Mouse (Mus musculus): ENCODE results near the gene Ralb. TPM values are rescaled to one million over a fixed set of nuclear protein-coding genes. Genes with fewer than 3 reads are reported as not detected.

The Ralb gene
- polyA plus RNA-seq, 1 experiment, result 66.1 TPM

DNA sequence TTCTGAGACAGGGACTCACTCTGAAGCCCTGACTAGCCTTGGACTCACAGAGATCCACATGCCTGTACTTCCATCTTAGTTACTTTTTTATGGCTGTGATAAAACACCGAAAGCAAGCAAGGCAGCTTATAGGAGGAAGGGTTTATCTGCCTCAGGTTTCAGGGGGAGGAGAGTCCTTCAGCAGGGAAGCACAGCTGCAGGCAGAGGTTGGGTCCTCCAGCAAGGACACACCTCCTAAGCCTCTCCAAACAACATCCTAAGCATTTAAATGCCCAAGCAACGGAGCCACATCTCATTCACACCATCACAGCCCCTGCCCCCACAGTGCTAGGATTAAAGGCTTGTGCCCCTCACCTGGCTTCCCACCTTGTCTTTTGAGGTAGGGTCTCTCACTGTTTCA, 18.8 kb downstream of the Ralb start:
- TF ChIP-seq POLR2A (IDR thresholded peaks at IDR 0.05; ENCODE audit: low read depth, low read length) (no peak), CTCF (IDR thresholded peaks at IDR 0.05; ENCODE audit: borderline replicate concordance, insufficient read depth, low read length) (no peak)
- Histone ChIP-seq H3K27ac (ENCODE audit: insufficient read depth, low read length) (no peak overlapping the region), H3K4me3 (ENCODE audit: insufficient read depth, low read length) (no peak overlapping the region), H3K4me1 (ENCODE audit: control insufficient read depth, insufficient read depth, low read length) (no peaks in the 10 kb centered on the region)

DNA sequence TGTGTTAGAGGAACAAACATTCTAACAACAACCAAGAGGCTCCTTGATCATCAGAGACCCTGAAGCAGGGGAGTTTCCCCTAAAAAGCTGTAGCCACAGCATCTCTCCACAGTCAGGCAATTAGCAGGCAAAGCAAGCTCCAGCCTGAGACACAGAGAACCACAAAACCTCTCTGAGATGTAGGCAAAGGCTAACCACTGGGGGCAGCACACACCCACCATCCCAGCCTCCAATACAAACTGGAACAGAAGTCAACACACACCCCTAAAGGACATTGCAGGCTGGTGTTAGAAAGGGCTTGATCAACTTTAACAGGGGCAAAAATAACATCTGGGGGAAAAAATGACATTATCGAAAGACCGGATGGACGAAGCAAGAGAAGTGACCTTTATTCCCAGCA, 20.1 kb downstream of the Ralb start:
- Histone ChIP-seq H3K27ac (ENCODE audit: insufficient read depth, low read length) (no peak overlapping the region), H3K4me3 (ENCODE audit: insufficient read depth, low read length) (no peak overlapping the region), H3K4me1 (ENCODE audit: control insufficient read depth, insufficient read depth, low read length) (no peaks in the 10 kb centered on the region)
- TF ChIP-seq CTCF (IDR thresholded peaks at IDR 0.05; ENCODE audit: borderline replicate concordance, insufficient read depth, low read length) (peak; percentile 38; the same call in 1 of the 2 replicates), POLR2A (IDR thresholded peaks at IDR 0.05; ENCODE audit: low read depth, low read length) (no peak)

DNA sequence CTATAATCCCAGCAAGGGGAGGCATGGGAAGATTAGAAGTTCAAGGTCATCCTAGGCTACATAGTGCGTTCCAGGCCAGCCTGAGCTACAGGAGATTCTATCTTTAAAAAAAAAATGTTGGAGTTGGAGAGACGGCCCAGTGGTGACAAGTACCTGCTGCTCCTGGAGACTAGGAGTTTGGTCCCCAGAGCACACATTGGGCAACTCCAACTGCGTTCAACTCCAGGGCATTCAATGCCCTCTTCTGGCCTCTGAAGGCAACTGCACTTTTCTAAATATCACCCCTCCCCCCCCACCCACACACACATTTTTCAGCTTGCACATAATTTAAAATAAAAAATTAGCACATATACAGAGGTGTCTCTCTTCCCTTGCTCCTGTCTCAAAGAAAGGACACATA, 21.7 kb downstream of the Ralb start:
- no peak overlapping the region for H3K27ac ChIP-seq (ENCODE audit: insufficient read depth, low read length)
- TF ChIP-seq CTCF (IDR thresholded peaks at IDR 0.05; ENCODE audit: borderline replicate concordance, insufficient read depth, low read length) (no peak), POLR2A (IDR thresholded peaks at IDR 0.05; ENCODE audit: low read depth, low read length) (no peak)
- H3K4me3 ChIP-seq (ENCODE audit: insufficient read depth, low read length), result no peak overlapping the region
- no peaks in the 10 kb centered on the region for H3K4me1 ChIP-seq (ENCODE audit: control insufficient read depth, insufficient read depth, low read length)

DNA sequence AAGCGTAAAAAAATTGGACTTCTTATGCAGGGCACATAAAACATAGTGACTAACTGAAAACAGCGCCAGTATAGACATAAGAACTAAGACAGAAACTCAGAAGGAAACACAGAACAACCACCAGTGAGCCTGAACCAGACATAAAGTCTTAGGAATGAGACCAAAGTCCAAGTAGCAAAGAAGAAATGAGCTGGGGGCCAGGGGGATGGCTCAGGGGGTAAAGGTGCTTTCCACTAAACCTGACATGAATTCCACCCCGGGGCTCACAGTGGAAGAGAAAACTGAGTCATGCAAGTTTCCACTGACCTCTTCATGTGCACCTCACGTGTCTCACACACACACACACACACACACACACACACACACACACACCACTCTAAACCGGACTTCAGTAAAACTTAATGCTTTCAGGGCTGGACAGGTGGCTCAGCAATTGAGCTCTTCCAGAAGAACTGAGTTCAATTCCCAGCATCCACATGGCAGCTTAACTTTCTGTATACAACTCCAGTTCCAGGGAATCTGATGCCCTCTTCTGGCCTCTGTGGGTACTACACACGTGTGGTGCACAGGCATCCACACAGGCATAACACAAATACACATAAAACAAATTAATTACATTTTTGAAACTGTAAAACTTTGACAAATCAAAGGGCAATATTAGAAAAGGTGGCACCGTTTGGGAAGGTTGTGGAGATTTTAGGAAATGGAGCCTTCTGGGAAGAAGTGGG, 23.2 kb downstream of the Ralb start:
- H3K4me1 ChIP-seq (ENCODE audit: control insufficient read depth, insufficient read depth, low read length), result no peaks in the 10 kb centered on the region
- TF ChIP-seq POLR2A (IDR thresholded peaks at IDR 0.05; ENCODE audit: low read depth, low read length) (no peak), CTCF (IDR thresholded peaks at IDR 0.05; ENCODE audit: borderline replicate concordance, insufficient read depth, low read length) (no peak)
- no peak overlapping the region for H3K27ac ChIP-seq (ENCODE audit: insufficient read depth, low read length)

DNA sequence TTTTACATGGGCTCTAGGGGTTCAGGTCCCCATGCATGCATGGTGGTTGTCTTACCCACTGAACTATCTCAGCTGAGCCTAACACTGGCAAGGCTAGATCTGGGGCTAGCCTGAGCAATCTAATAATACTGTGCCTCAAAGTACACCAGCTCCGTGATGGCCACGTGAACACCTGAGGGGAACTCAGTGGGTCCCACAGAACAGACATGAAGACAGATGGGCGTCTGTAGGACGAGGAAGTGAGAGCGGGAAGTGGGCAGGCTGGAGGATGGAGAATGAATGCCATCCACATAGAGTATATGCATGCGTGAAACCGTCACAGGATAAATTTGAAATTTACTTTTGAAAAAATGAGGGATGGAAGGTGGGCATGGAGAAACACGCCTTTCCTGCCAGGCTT, 23.9 kb downstream of the Ralb start:
- H3K4me1 ChIP-seq (ENCODE audit: control insufficient read depth, insufficient read depth, low read length), result no peaks in the 10 kb centered on the region
- H3K4me3 ChIP-seq (ENCODE audit: insufficient read depth, low read length), result no peak overlapping the region
- TF ChIP-seq POLR2A (IDR thresholded peaks at IDR 0.05; ENCODE audit: low read depth, low read length) (no peak), CTCF (IDR thresholded peaks at IDR 0.05; ENCODE audit: borderline replicate concordance, insufficient read depth, low read length) (no peak)
- no peak overlapping the region for H3K27ac ChIP-seq (ENCODE audit: insufficient read depth, low read length)

More for the DNA sequence above, 23.2 kb downstream of the Ralb start:
- H3K4me3 ChIP-seq (ENCODE audit: insufficient read depth, low read length), result no peak overlapping the region

DNA sequence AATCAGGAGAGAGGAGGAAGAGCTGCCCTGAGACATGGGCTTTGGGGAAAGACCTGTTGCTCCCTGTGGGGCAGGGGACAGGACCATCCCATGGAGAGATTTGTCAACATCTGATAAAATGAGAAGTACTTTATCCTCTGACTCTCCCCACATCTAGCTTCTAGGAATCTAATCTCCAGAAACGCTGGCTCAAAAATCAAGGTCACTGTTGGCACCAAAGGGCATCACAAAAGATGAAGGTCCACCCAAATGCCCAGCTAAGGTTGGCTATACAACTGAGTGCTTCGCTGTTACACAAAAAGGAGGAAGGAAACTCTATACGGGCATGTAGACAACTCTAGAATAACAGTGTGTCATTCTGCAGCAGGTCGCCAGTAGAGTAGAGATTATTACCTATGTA, 25.0 kb downstream of the Ralb start:
- no peaks in the 10 kb centered on the region for H3K4me1 ChIP-seq (ENCODE audit: control insufficient read depth, insufficient read depth, low read length)
- TF ChIP-seq POLR2A (IDR thresholded peaks at IDR 0.05; ENCODE audit: low read depth, low read length) (no peak), CTCF (IDR thresholded peaks at IDR 0.05; ENCODE audit: borderline replicate concordance, insufficient read depth, low read length) (no peak)
- no peak overlapping the region for H3K27ac ChIP-seq (ENCODE audit: insufficient read depth, low read length)
- no peak overlapping the region for H3K4me3 ChIP-seq (ENCODE audit: insufficient read depth, low read length)

DNA sequence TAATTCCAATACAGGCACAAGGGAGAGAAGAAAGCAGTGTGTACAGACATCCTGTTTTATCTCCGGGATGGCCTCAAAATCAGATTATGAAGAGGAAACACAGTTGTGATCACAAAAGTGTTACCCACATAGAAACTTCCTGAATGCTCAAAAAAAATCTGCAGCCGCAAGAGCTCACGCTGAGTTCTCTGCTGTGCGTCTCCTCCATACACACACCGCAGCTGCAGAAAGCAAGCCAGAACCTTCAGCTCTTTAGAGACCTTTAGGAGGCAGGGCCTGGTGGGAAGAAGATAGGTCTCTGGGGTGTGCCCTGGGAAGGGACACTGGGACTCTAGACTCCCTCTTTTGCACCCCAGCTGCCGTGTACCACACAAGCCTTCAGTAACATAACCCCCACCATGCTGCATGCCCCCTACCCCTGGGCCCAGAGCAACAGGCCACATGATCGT, 27.7 kb downstream of the Ralb start:
- no peaks in the 10 kb centered on the region for H3K4me1 ChIP-seq (ENCODE audit: control insufficient read depth, insufficient read depth, low read length)
- no peak overlapping the region for H3K27ac ChIP-seq (ENCODE audit: insufficient read depth, low read length)
- TF ChIP-seq CTCF (IDR thresholded peaks at IDR 0.05; ENCODE audit: borderline replicate concordance, insufficient read depth, low read length) (no peak), POLR2A (IDR thresholded peaks at IDR 0.05; ENCODE audit: low read depth, low read length) (no peak)
- H3K4me3 ChIP-seq (ENCODE audit: insufficient read depth, low read length), result no peak overlapping the region

DNA sequence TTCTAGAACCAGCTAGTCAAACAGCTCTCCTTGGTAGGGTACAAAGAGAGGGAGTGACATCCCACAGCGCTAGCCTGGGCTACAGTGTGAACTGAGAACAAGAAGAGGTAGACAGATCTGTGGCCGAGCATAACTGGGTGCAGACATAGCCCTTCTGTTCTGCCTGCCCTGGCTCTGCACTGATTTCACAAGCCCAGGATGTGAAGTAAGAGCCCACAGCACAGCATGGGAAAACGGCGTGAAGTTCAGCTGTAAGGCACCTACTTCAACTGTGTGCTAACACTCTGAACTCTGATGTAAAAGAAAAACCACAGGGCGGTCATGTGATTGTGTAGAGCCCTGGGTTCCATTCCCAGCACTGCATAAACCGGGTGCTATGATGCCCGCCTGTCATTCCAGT, 29.9 kb downstream of the Ralb start:
- TF ChIP-seq POLR2A (IDR thresholded peaks at IDR 0.05; ENCODE audit: low read depth, low read length) (no peak), CTCF (IDR thresholded peaks at IDR 0.05; ENCODE audit: borderline replicate concordance, insufficient read depth, low read length) (no peak)
- H3K4me3 ChIP-seq (ENCODE audit: insufficient read depth, low read length), result no peak overlapping the region
- H3K4me1 ChIP-seq (ENCODE audit: control insufficient read depth, insufficient read depth, low read length), result no peaks in the 10 kb centered on the region

DNA sequence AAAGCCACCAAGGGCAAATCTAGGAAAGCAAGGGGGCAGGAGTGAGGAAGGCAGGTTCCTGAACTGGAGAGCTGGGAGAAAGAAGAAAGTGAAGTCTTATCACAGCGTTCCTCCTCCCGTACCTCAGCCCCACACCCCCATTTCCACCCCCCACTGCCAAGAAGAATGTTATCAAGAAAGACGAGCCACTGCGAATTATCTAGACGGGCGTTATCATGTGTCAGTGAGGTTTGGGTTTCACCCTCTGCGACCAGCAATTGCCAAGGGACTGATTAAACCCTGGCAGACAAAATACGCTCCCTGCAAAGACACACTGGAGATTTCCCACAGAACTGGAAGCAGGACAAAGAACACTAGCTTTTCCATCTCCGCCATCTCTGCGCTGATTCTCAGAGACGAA, 31.9 kb downstream of the Ralb start:
- Histone ChIP-seq H3K4me3 (ENCODE audit: insufficient read depth, low read length) (no peak overlapping the region), H3K27ac (ENCODE audit: insufficient read depth, low read length) (no peak overlapping the region), H3K4me1 (ENCODE audit: control insufficient read depth, insufficient read depth, low read length) (no peaks in the 10 kb centered on the region)
- TF ChIP-seq POLR2A (IDR thresholded peaks at IDR 0.05; ENCODE audit: low read depth, low read length) (no peak), CTCF (IDR thresholded peaks at IDR 0.05; ENCODE audit: borderline replicate concordance, insufficient read depth, low read length) (no peak)

More for the DNA sequence above, 29.9 kb downstream of the Ralb start:
- no peak overlapping the region for H3K27ac ChIP-seq (ENCODE audit: insufficient read depth, low read length)

DNA sequence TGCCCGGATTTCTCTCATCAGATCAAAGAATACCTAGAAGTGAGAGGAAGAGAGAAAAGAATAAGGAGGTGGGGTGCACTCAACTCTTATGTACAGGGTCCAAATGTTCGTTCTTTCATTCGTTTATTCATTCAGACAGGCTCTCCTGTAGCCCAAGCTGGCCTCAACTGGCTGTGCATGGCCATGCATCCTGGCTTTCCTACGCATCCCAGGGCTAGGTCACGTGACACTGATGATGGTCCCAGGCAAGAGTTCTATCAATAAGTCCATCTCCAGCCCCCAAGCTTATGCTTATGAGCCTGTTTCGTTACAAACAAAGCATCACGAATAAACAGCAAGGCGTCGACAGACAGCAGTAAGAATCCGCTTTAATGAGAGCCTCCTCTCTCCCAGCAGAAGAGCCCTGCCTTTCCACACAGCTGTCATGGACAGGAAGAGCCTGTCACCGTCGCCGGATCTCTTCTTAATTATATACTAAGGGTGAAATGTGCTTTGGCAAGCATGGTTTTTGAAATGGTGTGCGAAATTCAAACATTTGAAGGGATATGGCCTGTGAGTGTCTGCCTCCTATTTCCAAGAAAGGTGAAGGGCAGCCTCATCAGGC, 32.7 kb downstream of the Ralb start:
- no peak overlapping the region for H3K27ac ChIP-seq (ENCODE audit: insufficient read depth, low read length)
- TF ChIP-seq CTCF (IDR thresholded peaks at IDR 0.05; ENCODE audit: borderline replicate concordance, insufficient read depth, low read length) (no peak), POLR2A (IDR thresholded peaks at IDR 0.05; ENCODE audit: low read depth, low read length) (no peak)
- H3K4me3 ChIP-seq (ENCODE audit: insufficient read depth, low read length), result no peak overlapping the region
- H3K4me1 ChIP-seq (ENCODE audit: control insufficient read depth, insufficient read depth, low read length), result no peaks in the 10 kb centered on the region
